Mouse (Mus musculus) kidney, adult 2 months (tissue): ENCODE measurements at regions not wholly inside any gene's neighbourhood (a gene's known extent, or its start where the extent isn't known, plus 50 kb on each side); places are given as distances from the start of the nearest gene placed in this dataset.

ENCODE experiments used
- CTCF ChIP-seq: fragments of 200-500 bp; conservative IDR thresholded peaks from 2 replicates; pipeline ENCODE4 v1.5.1; 2011; ENCODE audit warnings: low read depth, mild to moderate bottlenecking, control low read depth, low read length, moderate library complexity, mixed read lengths; ENCODE audit not compliant: insufficient read depth, insufficient read length
- POLR2A ChIP-seq: fragments of 200-500 bp; IDR thresholded peaks from one replicate; pipeline ENCODE4 v1.6.1; 2011; ENCODE audit warnings: low read depth, low read length, control low read depth

DNA sequence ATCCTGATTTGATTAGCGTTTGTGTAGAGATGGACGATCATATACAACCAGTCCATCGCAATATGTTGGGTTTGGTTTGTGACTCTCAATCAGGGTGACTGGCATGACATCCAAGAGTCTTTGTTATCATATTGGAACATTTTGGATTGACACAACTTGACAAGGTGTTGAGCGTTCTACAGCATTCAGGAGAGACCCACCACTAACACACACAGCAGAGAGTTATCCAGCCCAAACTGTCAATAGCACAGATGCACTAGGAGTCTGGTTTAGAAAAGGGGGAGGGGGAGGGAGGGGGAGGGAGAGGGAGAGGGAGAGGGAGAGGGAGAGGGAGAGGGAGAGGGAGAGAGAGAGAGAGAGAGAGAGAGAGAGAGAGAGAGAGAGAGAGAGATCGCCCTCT is 144.5 kb downstream of the Psat1 start:
- no peak for TF ChIP-seq POLR2A
- no peak for TF ChIP-seq CTCF
